12 mouse cellular contexts compared by ENCODE assay signal in genomic region chr4:34900155-34900554, GRCm38 (mm10). TPM values are rescaled to one million over a fixed set of nuclear protein-coding genes. Genes with fewer than 3 reads are reported as not detected.
DNase-seq lines count a peak whose midpoint lies in the region; ATAC-seq and TF ChIP-seq lines count a peak whose summit lies in the region.
"Had no signal": no experiment of that assay in that cellular context is flagged by ENCODE, and none has a peak within 500 bp of the region (broad histone marks: within the 10 kb centered on the region; RNA-seq: fewer than 3 reads in every experiment).

No protein-coding gene starts in this region.

- H3K27ac ChIP-seq in kidney, postnatal 0 days = no peak overlapping the region
- H3K27ac ChIP-seq in gastrocnemius, adult 2 months = no peak overlapping the region
- H3K27ac ChIP-seq: hindbrain, embryonic 12.5 days had no signal

- no peak overlapping the region for H3K9ac ChIP-seq in kidney, postnatal 0 days (ENCODE audit: low read depth, low read length)
- H3K9ac ChIP-seq: hindbrain, embryonic 12.5 days had no signal

- H3K4me1 ChIP-seq in kidney, postnatal 0 days (replicated peaks; ENCODE audit: insufficient read depth, low read length) = no peaks in the 10 kb centered on the region
- H3K4me1 ChIP-seq: hindbrain, embryonic 12.5 days had no signal

- H3K9me3 ChIP-seq in kidney, postnatal 0 days (replicated peaks; ENCODE audit: low read length) = no peaks in the 10 kb centered on the region
- H3K9me3 ChIP-seq: hindbrain, embryonic 12.5 days had no signal

- ATAC-seq in kidney, postnatal 0 days (replicated peaks; ENCODE audit: low FRiP score, low read depth) = no peak
- no peak for ATAC-seq in activated CD4-positive, CD25-positive, alpha-beta regulatory T cell, adult 4 months

- H3K4me3 ChIP-seq in kidney, postnatal 0 days (replicated peaks; ENCODE audit: low read depth, low read length) = no peak overlapping the region
- no peak overlapping the region for H3K4me3 ChIP-seq in gastrocnemius, adult 2 months
- H3K4me3 ChIP-seq: hindbrain, embryonic 12.5 days had no signal

- WGBS in kidney, postnatal 0 days = 33% methylated on average over 9 of the region's 9 CpGs

- peak; percentile 52 for DNase-seq in embryo, embryonic 10.5 days (ENCODE audit: low spot score)
- DNase-seq in embryo, embryonic 10 days (ENCODE audit: low spot score) = no peak
- peak; percentile 34 for DNase-seq in kidney, postnatal 0 days (ENCODE audit: low spot score)
- no peak for DNase-seq in kidney, postnatal 4 days
- DNase-seq in MN1 (ENCODE audit: low spot score) = peak; percentile 50
- peak; percentile 22 to 33 for DNase-seq in layer of hippocampus, adult 8-10 months (ENCODE audit: low spot score in 2 of 2)
- no peak for DNase-seq in gastrocnemius, adult 2 months
- DNase-seq: cerebellum, postnatal 25 days had no signal

- no peaks in the 10 kb centered on the region for H3K36me3 ChIP-seq in kidney, postnatal 0 days (ENCODE audit: insufficient read depth, low read length)
- H3K36me3 ChIP-seq: hindbrain, embryonic 12.5 days had no signal

- H3K27me3 ChIP-seq in kidney, postnatal 0 days (ENCODE audit: insufficient read depth, low read length) = no peaks in the 10 kb centered on the region
- H3K27me3 ChIP-seq: hindbrain, embryonic 12.5 days had no signal

- TF ChIP-seq CTCF in kidney, postnatal 0 days (IDR thresholded peaks at IDR 0.05; ENCODE audit: low read depth) = no peak
- TF ChIP-seq CTCF in gastrocnemius, adult 2 months (IDR thresholded peaks at IDR 0.05) = no peak

- intact Hi-C loops in gastrocnemius, adult 2 months (cut with DNase I) = no loop called here

- H3K4me2 ChIP-seq in kidney, postnatal 0 days (ENCODE audit: low read length) = no peak overlapping the region
- H3K4me2 ChIP-seq: hindbrain, embryonic 12.5 days had no signal

RNA-seq across cellular contexts. Expression of gene Cga, which starts 6.6 kb away (rescaled TPM):
- polyA plus RNA-seq in kidney, postnatal 0 days (2015; fragmentation: Nextera tagmentation; extraction: Ambion mirVana) = not detected in 2 replicates
- total RNA-seq in layer of hippocampus, adult 8-10 months (2022) = not detected
- not detected for total RNA-seq in gastrocnemius, adult 2 months (2021)
- polyA plus RNA-seq in activated CD4-positive, CD25-positive, alpha-beta regulatory T cell, adult 4 months (2017; shearing (Covaris generic)) = not detected
- total RNA-seq: layer of hippocampus, postnatal 25 days had no signal
- polyA plus RNA-seq: lung, embryonic 16.5 days had no signal

RNA-seq across cellular contexts. Expression of gene Zfp292, which starts 17.4 kb away (rescaled TPM):
- 12.4 and 13.2 TPM in 2 replicates for polyA plus RNA-seq in kidney, postnatal 0 days (2015; fragmentation: Nextera tagmentation; extraction: Ambion mirVana)
- total RNA-seq in layer of hippocampus, adult 8-10 months (2022) = 10 to 100 TPM; 25.4 to 29.6 (median 28.5) TPM
- total RNA-seq in gastrocnemius, adult 2 months (2021) = 10 to 100 TPM in 1 of 2 experiments, 1 to 10 TPM in 1; 9.2 to 11.0 TPM
- polyA plus RNA-seq in activated CD4-positive, CD25-positive, alpha-beta regulatory T cell, adult 4 months (2017; shearing (Covaris generic)) = 10 to 100 TPM; 21.7 TPM

Comparison
In these comparisons a context has a peak if more than half of its experiments do, and no peak if none do; other contexts are left out.
1. DNase-seq: peak in embryo, embryonic 10.5 days (single experiment), kidney, postnatal 0 days (single experiment), MN1 (single experiment) and layer of hippocampus, adult 8-10 months (2 of 2); none in embryo, embryonic 10 days (single experiment), kidney, postnatal 4 days (0 of 2) and gastrocnemius, adult 2 months (single experiment).